In the genomic region with DNA sequence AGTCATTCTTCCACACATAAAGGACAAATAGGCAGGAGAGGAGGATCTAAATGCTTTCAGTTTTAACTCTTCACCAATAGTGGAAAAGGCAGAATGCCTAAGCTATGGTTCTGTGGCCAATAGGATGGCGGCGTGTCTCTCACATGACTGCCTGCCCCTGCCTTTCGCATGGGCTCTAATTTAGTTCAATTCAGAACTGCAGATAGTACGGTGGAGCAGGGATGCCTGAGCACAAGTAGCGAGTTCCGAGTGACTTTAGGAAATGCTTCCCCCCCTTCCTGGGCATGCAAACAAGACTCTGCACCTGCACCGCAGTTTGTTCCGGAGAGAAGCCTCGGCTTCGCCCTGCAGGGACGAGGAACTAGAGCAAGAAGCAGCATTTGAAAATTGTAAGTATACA, we compare ENCODE assay signal across 8 mouse cellular contexts.
A peak's percentile ranks its signal among the peaks of the same experiment; 100 is the strongest.
DNase-seq lines count a peak whose midpoint lies in the region; ATAC-seq and TF ChIP-seq lines count a peak whose summit lies in the region.

No protein-coding gene starts in this region.

- H3K4me1 ChIP-seq in erythroblast, embryonic 14.5 days (ENCODE audit: control insufficient read depth) = peaks cover 16% of the 10 kb centered on the region
- peaks cover 6% of the 10 kb centered on the region; the same call in 1 of the 2 replicates for H3K4me1 ChIP-seq in heart, embryonic 10.5 days
- H3K4me1 ChIP-seq in kidney, embryonic 14.5 days (ENCODE audit: control insufficient read depth, insufficient read depth, low read length) = peaks cover 10% of the 10 kb centered on the region; the same call in 1 of the 2 replicates
- H3K4me1 ChIP-seq in limb, embryonic 14.5 days (ENCODE audit: control insufficient read depth, insufficient read depth, low read length) = peaks cover 12% of the 10 kb centered on the region
- H3K4me1 ChIP-seq in midbrain, embryonic 16.5 days (ENCODE audit: control insufficient read depth, insufficient read depth, low read length) = peaks cover 19% of the 10 kb centered on the region
- H3K4me1 ChIP-seq in spleen, adult 2 months (ENCODE audit: control insufficient read depth, insufficient read depth, insufficient read length) = no peaks in the 10 kb centered on the region; the same call in 1 of the 2 replicates

- peak; percentile 97 for ATAC-seq in kidney, embryonic 14.5 days (ENCODE audit: low FRiP score, low TSS enrichment)
- peak; percentile 93 for ATAC-seq in limb, embryonic 14.5 days (ENCODE audit: low FRiP score, low read depth)
- peak; percentile 96 for ATAC-seq in midbrain, embryonic 16.5 days

- no peaks in the 10 kb centered on the region for H3K9me3 ChIP-seq in erythroblast, embryonic 14.5 days (ENCODE audit: control insufficient read depth, low read length)
- H3K9me3 ChIP-seq in heart, embryonic 10.5 days = no peaks in the 10 kb centered on the region
- H3K9me3 ChIP-seq in kidney, embryonic 14.5 days (ENCODE audit: control insufficient read depth, low read length) = no peaks in the 10 kb centered on the region
- no peaks in the 10 kb centered on the region for H3K9me3 ChIP-seq in limb, embryonic 14.5 days (ENCODE audit: control insufficient read depth, low read length)
- no peaks in the 10 kb centered on the region for H3K9me3 ChIP-seq in midbrain, embryonic 16.5 days (replicated peaks; ENCODE audit: control insufficient read depth, low read length, poor library complexity, severe bottlenecking)

- peak overlapping the region; percentile 82 for H3K9ac ChIP-seq in kidney, embryonic 14.5 days (ENCODE audit: low read depth, low read length)
- H3K9ac ChIP-seq in limb, embryonic 14.5 days (ENCODE audit: low read depth, low read length, severe bottlenecking) = peak overlapping the region; percentile 90
- peak overlapping the region; percentile 85 for H3K9ac ChIP-seq in midbrain, embryonic 16.5 days (ENCODE audit: low read depth, low read length)

- H3K4me3 ChIP-seq in erythroblast, embryonic 14.5 days (replicated peaks) = peak overlapping the region; percentile 69
- peak overlapping the region; percentile 81 for H3K4me3 ChIP-seq in heart, embryonic 10.5 days
- peak overlapping the region; percentile 86 for H3K4me3 ChIP-seq in kidney, embryonic 14.5 days (ENCODE audit: low read length)
- peak overlapping the region; percentile 73 for H3K4me3 ChIP-seq in limb, embryonic 14.5 days (replicated peaks; ENCODE audit: low read length)
- peak overlapping the region; percentile 81 for H3K4me3 ChIP-seq in midbrain, embryonic 16.5 days (ENCODE audit: low read depth, low read length)
- peak overlapping the region; percentile 64 for H3K4me3 ChIP-seq in spleen, adult 2 months (ENCODE audit: extremely low read depth, insufficient read depth, insufficient read length)

- peak overlapping the region; percentile 94 for H3K27ac ChIP-seq in heart, embryonic 10.5 days
- H3K27ac ChIP-seq in kidney, embryonic 14.5 days (ENCODE audit: low read depth, low read length) = peak overlapping the region; percentile 93
- peak overlapping the region; percentile 95 for H3K27ac ChIP-seq in limb, embryonic 14.5 days (replicated peaks; ENCODE audit: low read depth, low read length)
- H3K27ac ChIP-seq in midbrain, embryonic 16.5 days (ENCODE audit: low read length) = peak overlapping the region; percentile 88
- H3K27ac ChIP-seq in spleen, adult 2 months (ENCODE audit: insufficient read depth, low read length) = peak overlapping the region; percentile 48

- H3K36me3 ChIP-seq in erythroblast, embryonic 14.5 days (ENCODE audit: control insufficient read depth) = no peaks in the 10 kb centered on the region
- H3K36me3 ChIP-seq in heart, embryonic 10.5 days = no peaks in the 10 kb centered on the region
- peaks cover 7% of the 10 kb centered on the region; the same call in 1 of the 2 replicates for H3K36me3 ChIP-seq in kidney, embryonic 14.5 days (ENCODE audit: control insufficient read depth, insufficient read depth, low read length)
- 0 out of 2 replicates have a peak, but pooled peaks cover 3% of the 10 kb centered on the region for H3K36me3 ChIP-seq in limb, embryonic 14.5 days (ENCODE audit: control insufficient read depth, insufficient read depth, low read length)
- H3K36me3 ChIP-seq in midbrain, embryonic 16.5 days (ENCODE audit: control insufficient read depth, insufficient read depth, low read length) = no peaks in the 10 kb centered on the region
- no peaks in the 10 kb centered on the region for H3K36me3 ChIP-seq in spleen, adult 2 months (ENCODE audit: control insufficient read depth, insufficient read depth, low read length)

- DNase-seq in B cell, adult 2 months = peak; percentile 74 to 77
- DNase-seq in brain, embryonic 18.5 days (ENCODE audit: low read depth, low spot score) = peak; percentile 92
- DNase-seq in heart, embryonic 10.5 days (ENCODE audit: low spot score) = peak; percentile 94
- DNase-seq in limb, embryonic 14.5 days (ENCODE audit: low spot score) = peak; percentile 95
- DNase-seq in spleen, adult 2 months (ENCODE audit: low read depth in 1 of 2, low spot score in 2 of 2) = peak; percentile 63 to 82

- under 1% methylated on average over 11 of the region's 11 CpGs for WGBS in heart, embryonic 10.5 days
- 0% methylated on average over 11 of the region's 11 CpGs for WGBS in kidney, embryonic 14.5 days
- WGBS in limb, embryonic 14.5 days = under 1% methylated on average over 11 of the region's 11 CpGs
- WGBS in midbrain, embryonic 16.5 days = under 1% methylated on average over 11 of the region's 11 CpGs
- WGBS in spleen, adult 2 months = under 1% methylated on average over 11 of the region's 11 CpGs

- H3K4me2 ChIP-seq in kidney, embryonic 14.5 days (replicated peaks; ENCODE audit: low read depth, low read length) = peak overlapping the region; percentile 48
- peak overlapping the region; percentile 65 for H3K4me2 ChIP-seq in limb, embryonic 14.5 days (replicated peaks; ENCODE audit: low read depth, low read length, severe bottlenecking)
- peak overlapping the region; percentile 73 for H3K4me2 ChIP-seq in midbrain, embryonic 16.5 days (ENCODE audit: low read length)

- no peaks in the 10 kb centered on the region for H3K27me3 ChIP-seq in erythroblast, embryonic 14.5 days (ENCODE audit: control insufficient read depth)
- H3K27me3 ChIP-seq in heart, embryonic 10.5 days (ENCODE audit: insufficient read depth, poor library complexity, severe bottlenecking) = no peaks in the 10 kb centered on the region
- H3K27me3 ChIP-seq in kidney, embryonic 14.5 days (ENCODE audit: control insufficient read depth, insufficient read depth, low read length) = no peaks in the 10 kb centered on the region
- no peaks in the 10 kb centered on the region for H3K27me3 ChIP-seq in limb, embryonic 14.5 days (ENCODE audit: control insufficient read depth, insufficient read depth, low read length)
- H3K27me3 ChIP-seq in midbrain, embryonic 16.5 days (ENCODE audit: control insufficient read depth, insufficient read depth, low read depth, low read length) = no peaks in the 10 kb centered on the region
- H3K27me3 ChIP-seq in spleen, adult 2 months (ENCODE audit: control insufficient read depth, insufficient read depth, low read length) = no peaks in the 10 kb centered on the region

- no peak for TF ChIP-seq CTCF in spleen, adult 2 months (IDR thresholded peaks at IDR 0.05; ENCODE audit: extremely low read depth, insufficient read depth, insufficient read length, insufficient replicate concordance)

- peak; percentile 97; the same call in 1 of the 2 replicates for TF ChIP-seq POLR2A in limb, embryonic 14.5 days (IDR thresholded peaks at IDR 0.05; ENCODE audit: borderline replicate concordance, extremely low read depth, insufficient read depth, insufficient read length)
- TF ChIP-seq POLR2A in spleen, adult 2 months (IDR thresholded peaks at IDR 0.05; ENCODE audit: low read depth, low read length) = peak; percentile 55; the same call in 1 of the 2 replicates

Comparison
In these comparisons a context has a peak if more than half of its experiments do, and no peak if none do; other contexts are left out.
1. Peak in every context shown above with its lines: DNase-seq, ATAC-seq, H3K4me3 ChIP-seq and H3K27ac ChIP-seq.